In the genomic region with DNA sequence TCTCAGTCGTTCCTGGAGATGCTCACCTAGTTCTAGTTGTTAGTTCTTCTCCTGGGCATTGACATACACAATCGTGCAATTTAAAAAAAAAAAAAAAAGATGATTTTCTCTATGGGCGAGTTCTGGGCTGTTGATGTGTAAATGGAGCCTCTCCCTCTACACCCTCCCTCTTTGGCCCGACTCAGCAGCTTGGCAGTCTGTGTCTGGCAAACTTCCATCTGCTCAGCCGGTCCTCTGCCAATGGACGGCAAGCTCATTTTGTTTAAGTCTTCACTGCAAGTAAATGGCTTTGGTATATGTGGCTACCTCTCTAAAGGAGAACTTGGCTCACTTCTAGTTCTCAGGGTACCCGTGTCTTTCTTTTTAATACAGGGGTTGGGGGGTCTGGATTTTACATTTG, we compare ENCODE assay signal across 8 mouse cellular contexts. TPM values are rescaled to one million over a fixed set of nuclear protein-coding genes. Genes with fewer than 3 reads are reported as not detected.
DNase-seq lines count a peak whose midpoint lies in the region; ATAC-seq and TF ChIP-seq lines count a peak whose summit lies in the region.

No protein-coding gene starts in this region.

- H3K36me3 ChIP-seq in forebrain, embryonic 15.5 days, result no peaks in the 10 kb centered on the region
- H3K36me3 ChIP-seq in forebrain, embryonic 12.5 days (replicated peaks), result no peaks in the 10 kb centered on the region; the same call in 1 of the 2 replicates
- peaks cover 12% of the 10 kb centered on the region for H3K36me3 ChIP-seq in ES-E14 (ENCODE audit: control insufficient read depth, insufficient read depth, low read length, poor library complexity, severe bottlenecking)
- H3K36me3 ChIP-seq in hindbrain, postnatal 0 days (ENCODE audit: insufficient read depth, low read length), result peaks cover 3% of the 10 kb centered on the region; the same call in 1 of the 2 replicates
- no peaks in the 10 kb centered on the region for H3K36me3 ChIP-seq in lung, embryonic 14.5 days (ENCODE audit: insufficient read depth)

- DNase-seq in ES-E14 (ENCODE audit: low read depth, low spot score), result no peak
- DNase-seq in cerebellum, postnatal 36 days, result peak; percentile 75 to 77
- DNase-seq in hindbrain, postnatal 0 days (ENCODE audit: low spot score), result peak; percentile 88
- peak; percentile 89 for DNase-seq in lung, embryonic 14.5 days
- no peak for DNase-seq in spleen, adult 12 weeks (ENCODE audit: low spot score)
- no peak for DNase-seq in thymus, postnatal 14 days

- H3K4me2 ChIP-seq in forebrain, embryonic 15.5 days (replicated peaks), result no peak overlapping the region
- H3K4me2 ChIP-seq in forebrain, embryonic 12.5 days, result no peak overlapping the region
- H3K4me2 ChIP-seq in hindbrain, postnatal 0 days (ENCODE audit: low read depth, low read length), result no peak overlapping the region
- no peak overlapping the region for H3K4me2 ChIP-seq in lung, embryonic 14.5 days

- no peak for TF ChIP-seq CTCF in hindbrain, postnatal 0 days (IDR thresholded peaks at IDR 0.05; ENCODE audit: low read depth)
- no peak for TF ChIP-seq CTCF in lung, embryonic 14.5 days (IDR thresholded peaks at IDR 0.05; ENCODE audit: low read depth)

- no peak overlapping the region for H3K27ac ChIP-seq in forebrain, embryonic 15.5 days (replicated peaks)
- no peak overlapping the region for H3K27ac ChIP-seq in forebrain, embryonic 12.5 days
- H3K27ac ChIP-seq in ES-E14 (ENCODE audit: insufficient read depth, low read depth, low read length, poor library complexity, severe bottlenecking), result no peak overlapping the region
- no peak overlapping the region for H3K27ac ChIP-seq in hindbrain, postnatal 0 days
- H3K27ac ChIP-seq in lung, embryonic 14.5 days (ENCODE audit: low read depth), result no peak overlapping the region

- no peaks in the 10 kb centered on the region for H3K27me3 ChIP-seq in forebrain, embryonic 15.5 days
- H3K27me3 ChIP-seq in forebrain, embryonic 12.5 days, result peaks cover 7% of the 10 kb centered on the region
- H3K27me3 ChIP-seq in hindbrain, postnatal 0 days (ENCODE audit: insufficient read depth, low read length), result no peaks in the 10 kb centered on the region
- H3K27me3 ChIP-seq in lung, embryonic 14.5 days (ENCODE audit: insufficient read depth, low read length), result no peaks in the 10 kb centered on the region

- no peaks in the 10 kb centered on the region for H3K9me3 ChIP-seq in forebrain, embryonic 15.5 days
- H3K9me3 ChIP-seq in forebrain, embryonic 12.5 days, result no peaks in the 10 kb centered on the region
- H3K9me3 ChIP-seq in ES-E14 (ENCODE audit: control insufficient read depth, insufficient read depth, low read depth, low read length), result no peaks in the 10 kb centered on the region
- no peaks in the 10 kb centered on the region for H3K9me3 ChIP-seq in hindbrain, postnatal 0 days (ENCODE audit: low read length)
- H3K9me3 ChIP-seq in lung, embryonic 14.5 days (ENCODE audit: low read depth, low read length), result no peaks in the 10 kb centered on the region

- H3K9ac ChIP-seq in forebrain, embryonic 15.5 days (replicated peaks), result no peak overlapping the region
- H3K9ac ChIP-seq in forebrain, embryonic 12.5 days, result no peak overlapping the region
- no peak overlapping the region for H3K9ac ChIP-seq in ES-E14 (ENCODE audit: insufficient read depth, low read depth, low read length, poor library complexity, severe bottlenecking)
- H3K9ac ChIP-seq in hindbrain, postnatal 0 days (replicated peaks; ENCODE audit: low read length), result no peak overlapping the region
- H3K9ac ChIP-seq in lung, embryonic 14.5 days, result no peak overlapping the region

- WGBS in forebrain, embryonic 15.5 days, result 20% methylated on average over 7 of the region's 7 CpGs
- WGBS in forebrain, embryonic 12.5 days, result 60% methylated on average over 7 of the region's 7 CpGs
- 25% methylated on average over 7 of the region's 7 CpGs for WGBS in hindbrain, postnatal 0 days
- WGBS in lung, embryonic 14.5 days, result 48% methylated on average over 7 of the region's 7 CpGs

- peaks cover 36% of the 10 kb centered on the region for H3K4me1 ChIP-seq in forebrain, embryonic 15.5 days
- no peaks in the 10 kb centered on the region for H3K4me1 ChIP-seq in forebrain, embryonic 12.5 days
- H3K4me1 ChIP-seq in ES-E14 (ENCODE audit: control insufficient read depth in 2 of 2, insufficient read depth in 2 of 2, low read length in 2 of 2, poor library complexity in 1 of 2), result peaks cover 2 to 20% of the 10 kb centered on the region in 2 experiments; a peak in 3 of 4 replicates
- H3K4me1 ChIP-seq in hindbrain, postnatal 0 days (ENCODE audit: insufficient read depth, low read length), result no peaks in the 10 kb centered on the region; the same call in 1 of the 2 replicates
- H3K4me1 ChIP-seq in lung, embryonic 14.5 days (ENCODE audit: insufficient read depth), result no peaks in the 10 kb centered on the region; the same call in 1 of the 2 replicates

- in situ Hi-C loops in ES-E14 (cut with MboI; ENCODE audit: low sequenced_read_pairs in 2 of 2, unreplicated experiment in 2 of 2), result no loop called here

- H3K4me3 ChIP-seq in forebrain, embryonic 15.5 days, result no peak overlapping the region
- H3K4me3 ChIP-seq in forebrain, embryonic 12.5 days (replicated peaks), result no peak overlapping the region
- no peak overlapping the region for H3K4me3 ChIP-seq in ES-E14 (ENCODE audit: insufficient read depth in 1 of 2, low read depth in 1 of 2, low read length in 2 of 2, poor library complexity in 1 of 2, severe bottlenecking in 1 of 2)
- no peak overlapping the region for H3K4me3 ChIP-seq in hindbrain, postnatal 0 days (ENCODE audit: low read length)
- H3K4me3 ChIP-seq in lung, embryonic 14.5 days (ENCODE audit: low read depth, low read length), result no peak overlapping the region

- ATAC-seq in forebrain, embryonic 15.5 days (replicated peaks), result peak; percentile 66
- ATAC-seq in forebrain, embryonic 12.5 days (ENCODE audit: low FRiP score), result no peak; the same call in 1 of the 2 replicates
- ATAC-seq in hindbrain, postnatal 0 days, result 0 out of 2 replicates have a peak, but pooled peaks have one; percentile 41
- ATAC-seq in lung, embryonic 14.5 days (ENCODE audit: insufficient read depth), result no peak

TF ChIP-seq in ES-E14, 5 proteins besides CTCF, POLR2A, EP300 and RAD21:
- TF ChIP-seq ZNF384 (IDR thresholded peaks at IDR 0.05; ENCODE audit: low read depth, low read length) (peak; percentile 75), HCFC1 (IDR thresholded peaks at IDR 0.05; ENCODE audit: borderline replicate concordance, insufficient read depth, low read length) (no peak)
TF ChIP-seq in ES-E14: peak in this region for 1.

RNA-seq across cellular contexts. Expression of a gene that starts 4.7 kb away (rescaled TPM):
- polyA plus RNA-seq in forebrain, embryonic 15.5 days (2015; fragmentation: Nextera tagmentation; extraction: Ambion mirVana), result 27.5 and 34.8 TPM in 2 replicates
- polyA plus RNA-seq in forebrain, embryonic 12.5 days (2016; fragmentation: Nextera tagmentation; extraction: Ambion mirVana), result 18.4 and 20.6 TPM in 2 replicates
- total RNA-seq in ES-E14 (2012; rRNA removed), result 82.5 and 144 TPM in 2 replicates
- total RNA-seq in hindbrain, postnatal 0 days (2014; rRNA removed), result 66.4 and 75.8 TPM in 2 replicates
- polyA plus RNA-seq in hindbrain, postnatal 0 days (2015; fragmentation: Nextera tagmentation; extraction: Ambion mirVana), result 65.4 and 70.8 TPM in 2 replicates
- 22.9 and 26.4 TPM in 2 replicates for polyA plus RNA-seq in lung, embryonic 14.5 days (2014; fragmentation: Nextera tagmentation; extraction: Ambion mirVana)

RNA-seq across cellular contexts. Expression of a gene that starts 47.5 kb away (rescaled TPM):
- polyA plus RNA-seq in forebrain, embryonic 15.5 days (2015; fragmentation: Nextera tagmentation; extraction: Ambion mirVana), result 82.4 and 103 TPM in 2 replicates
- 23.9 and 26.9 TPM in 2 replicates for polyA plus RNA-seq in forebrain, embryonic 12.5 days (2016; fragmentation: Nextera tagmentation; extraction: Ambion mirVana)
- 63.1 and 73.6 TPM in 2 replicates for total RNA-seq in ES-E14 (2012; rRNA removed)
- 179 and 206 TPM in 2 replicates for total RNA-seq in hindbrain, postnatal 0 days (2014; rRNA removed)
- 29.3 and 33.3 TPM in 2 replicates for polyA plus RNA-seq in hindbrain, postnatal 0 days (2015; fragmentation: Nextera tagmentation; extraction: Ambion mirVana)
- 14.0 and 14.1 TPM in 2 replicates for polyA plus RNA-seq in lung, embryonic 14.5 days (2014; fragmentation: Nextera tagmentation; extraction: Ambion mirVana)

RNA-seq across cellular contexts. Expression of a gene that starts 55.7 kb away (rescaled TPM):
- polyA plus RNA-seq in forebrain, embryonic 15.5 days (2015; fragmentation: Nextera tagmentation; extraction: Ambion mirVana), result 32.0 and 34.8 TPM in 2 replicates
- polyA plus RNA-seq in forebrain, embryonic 12.5 days (2016; fragmentation: Nextera tagmentation; extraction: Ambion mirVana), result 38.7 and 42.0 TPM in 2 replicates
- total RNA-seq in ES-E14 (2012; rRNA removed), result 70.6 and 100 TPM in 2 replicates
- 18.6 and 23.3 TPM in 2 replicates for total RNA-seq in hindbrain, postnatal 0 days (2014; rRNA removed)
- 21.4 and 22.8 TPM in 2 replicates for polyA plus RNA-seq in hindbrain, postnatal 0 days (2015; fragmentation: Nextera tagmentation; extraction: Ambion mirVana)
- 28.2 and 29.2 TPM in 2 replicates for polyA plus RNA-seq in lung, embryonic 14.5 days (2014; fragmentation: Nextera tagmentation; extraction: Ambion mirVana)

RNA-seq across cellular contexts. Expression of a gene that starts 55.7 kb away (rescaled TPM):
- polyA plus RNA-seq in forebrain, embryonic 15.5 days (2015; fragmentation: Nextera tagmentation; extraction: Ambion mirVana), result 41.8 and 42.4 TPM in 2 replicates
- 54.8 and 63.2 TPM in 2 replicates for polyA plus RNA-seq in forebrain, embryonic 12.5 days (2016; fragmentation: Nextera tagmentation; extraction: Ambion mirVana)
- 98.3 and 116 TPM in 2 replicates for total RNA-seq in ES-E14 (2012; rRNA removed)
- total RNA-seq in hindbrain, postnatal 0 days (2014; rRNA removed), result 18.5 and 21.6 TPM in 2 replicates
- 41.7 and 45.0 TPM in 2 replicates for polyA plus RNA-seq in hindbrain, postnatal 0 days (2015; fragmentation: Nextera tagmentation; extraction: Ambion mirVana)
- polyA plus RNA-seq in lung, embryonic 14.5 days (2014; fragmentation: Nextera tagmentation; extraction: Ambion mirVana), result 71.5 and 72.8 TPM in 2 replicates

Comparison
In these comparisons a context has a peak if more than half of its experiments do, and no peak if none do; other contexts are left out.
1. ATAC-seq: peak in forebrain, embryonic 15.5 days (single experiment) and hindbrain, postnatal 0 days (single experiment); none in forebrain, embryonic 12.5 days (single experiment) and lung, embryonic 14.5 days (single experiment).
2. DNase-seq: peak in cerebellum, postnatal 36 days (2 of 2), hindbrain, postnatal 0 days (single experiment) and lung, embryonic 14.5 days (single experiment); none in ES-E14 (single experiment), spleen, adult 12 weeks (single experiment) and thymus, postnatal 14 days (single experiment).